Mouse (Mus musculus) neural tube, embryonic 12.5 days (tissue): ENCODE measurements around the gene Caly. TPM values are rescaled to one million over a fixed set of nuclear protein-coding genes. Genes with fewer than 3 reads are reported as not detected.

Source experiments
- ATAC-seq: fragments of 200-750 bp; cut with Nextera tagmentation; 2 replicates; pipeline ENCODE4 v1.8.0; 2017; ENCODE audit warnings: low read depth, mild to moderate bottlenecking, moderate TSS enrichment, moderate library complexity; ENCODE audit not compliant: low FRiP score
- H3K27ac ChIP-seq: fragments of 300-500 bp; sonication (generic); 2 replicates; pipeline ENCODE4 v1.5.1; 2016
- H3K27me3 ChIP-seq: fragments of 300-500 bp; sonication (generic); replicated peaks from 2 replicates; pipeline ENCODE4 v1.6.1; 2016; ENCODE audit warnings: mild to moderate bottlenecking
- H3K36me3 ChIP-seq: fragments of 300-500 bp; sonication (generic); 2 replicates; pipeline ENCODE4 v1.6.1; 2016; ENCODE audit warnings: mild to moderate bottlenecking
- H3K4me1 ChIP-seq: fragments of 300-500 bp; sonication (generic); 2 replicates; pipeline ENCODE4 v1.6.1; 2016
- H3K4me2 ChIP-seq: fragments of 300-500 bp; sonication (generic); replicated peaks from 2 replicates; pipeline ENCODE4 v1.6.1; 2016; ENCODE audit warnings: mild to moderate bottlenecking
- H3K4me3 ChIP-seq: fragments of 300-500 bp; sonication (generic); 2 replicates; pipeline ENCODE4 v1.5.1; 2016
- H3K9ac ChIP-seq: fragments of 300-500 bp; sonication (generic); 2 replicates; pipeline ENCODE4 v1.6.1; 2016; ENCODE audit warnings: mild to moderate bottlenecking
- H3K9me3 ChIP-seq: fragments of 300-500 bp; sonication (generic); 2 replicates; pipeline ENCODE4 v1.6.1; 2016; ENCODE audit warnings: mild to moderate bottlenecking
- whole genome bisulfite sequencing: fragments of 180-500 bp; shearing (Covaris S2); methylation state at CpG from one replicate; pipeline ENCODE4 v1.1.7; 2016; 5-methylcytosine and 5-hydroxymethylcytosine counted together
- polyA plus RNA-seq: library from polyadenylated mRNA; unstranded; fragments of >200 nt; fragmentation: Nextera tagmentation; extraction: Ambion mirVana; gene quantifications from 2 replicates; pipeline ENCODE4 v1.2.1, GENCODE M21; 2016

Gene Caly
- polyA plus RNA-seq, 1 experiment from 2014 or later, result 28.4 TPM

GRCm38 (mm10) chr7:140080503-140081156 is 1.7 kb downstream of the Caly start:
- H3K27me3 ChIP-seq, result peaks cover 11% of the 10 kb centered on the region
- 3% methylated on average over 24 of the region's 24 CpGs for WGBS
- ATAC-seq, result peak; percentile 81
- H3K9ac ChIP-seq, result peak overlapping the region; percentile 53
- H3K4me2 ChIP-seq, result peak overlapping the region; percentile 67
- H3K4me1 ChIP-seq, result peaks cover 24% of the 10 kb centered on the region
- H3K27ac ChIP-seq, result peak overlapping the region; percentile 43; the same call in 1 of the 2 replicates
- H3K9me3 ChIP-seq, result no peaks in the 10 kb centered on the region
- H3K4me3 ChIP-seq, result peak overlapping the region; percentile 23
- H3K36me3 ChIP-seq, result no peaks in the 10 kb centered on the region

DNA sequence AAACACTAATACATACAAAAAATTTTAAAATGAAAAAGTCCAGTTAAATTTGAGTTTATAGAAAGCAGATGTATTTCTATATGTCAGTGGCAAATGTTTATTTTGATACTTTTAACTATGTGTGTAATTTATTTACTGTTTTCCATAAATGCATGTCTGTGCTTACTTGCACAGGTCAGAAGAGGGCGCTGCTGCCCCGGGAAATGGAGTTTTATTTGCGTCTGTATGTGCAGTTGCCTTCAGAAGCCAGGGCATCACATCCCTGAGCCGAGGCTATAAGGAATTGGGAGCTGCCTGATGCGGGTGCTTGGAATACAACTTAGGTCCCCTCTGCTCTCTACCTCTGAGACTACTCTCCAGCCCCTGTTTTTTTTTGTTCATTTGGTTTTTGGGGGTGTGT is 3.6 kb downstream of the Caly start:
- ATAC-seq, result no peak
- Histone ChIP-seq H3K9me3 (no peaks in the 10 kb centered on the region), H3K4me2 (no peak overlapping the region), H3K4me3 (no peak overlapping the region), H3K27ac (no peak overlapping the region), H3K36me3 (no peaks in the 10 kb centered on the region), H3K4me1 (peaks cover 24% of the 10 kb centered on the region), H3K9ac (no peak overlapping the region), H3K27me3 (peaks cover 11% of the 10 kb centered on the region)
- 3% methylated on average over 5 of the region's 5 CpGs for WGBS

GRCm38 (mm10) chr7:140077698-140078097 is 4.7 kb downstream of the Caly start:
- Histone ChIP-seq H3K9ac (no peak overlapping the region), H3K27me3 (peaks cover 11% of the 10 kb centered on the region)
- 80% methylated on average over 6 of the region's 6 CpGs for WGBS

DNA sequence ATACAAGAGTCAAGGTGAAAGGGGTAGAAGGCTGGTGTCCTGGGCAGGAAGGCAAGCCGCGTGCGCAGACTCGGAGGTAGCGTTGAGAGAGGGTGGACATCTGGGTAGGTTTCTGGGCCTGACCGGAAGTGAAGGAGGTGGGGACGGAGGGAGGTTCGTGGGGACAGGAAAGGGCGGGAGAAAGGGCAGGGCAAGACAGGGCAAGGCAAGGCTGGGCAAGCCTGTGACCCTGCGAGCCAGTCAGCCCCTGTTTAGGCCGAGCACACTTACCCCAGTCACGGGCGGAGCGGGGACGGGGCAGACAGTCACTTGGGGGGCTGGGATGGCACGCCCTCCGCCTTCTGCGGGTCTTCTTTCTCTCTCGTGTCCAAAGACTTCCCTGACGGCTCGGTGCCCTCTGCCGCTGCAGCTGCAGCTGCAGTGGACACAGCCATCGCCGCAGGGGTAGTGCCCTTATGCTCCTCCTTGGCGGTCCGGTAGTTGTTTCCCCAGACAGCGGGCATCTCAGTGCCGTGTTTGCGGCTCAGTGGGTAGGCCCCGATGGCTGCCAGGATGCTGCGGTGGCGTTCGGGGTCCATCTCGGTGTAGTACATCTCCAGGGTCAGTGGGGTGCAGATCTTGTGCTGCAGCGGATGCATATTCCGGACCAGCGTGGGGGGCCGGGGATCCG is 12.2 kb downstream of the Caly start:
- 0 out of 2 replicates have a peak overlapping the region, but pooled peaks have one; percentile 33 for H3K9ac ChIP-seq
- no peak overlapping the region for H3K27ac ChIP-seq
- no peak overlapping the region for H3K4me3 ChIP-seq
- H3K27me3 ChIP-seq, result no peaks in the 10 kb centered on the region
- H3K4me2 ChIP-seq, result peak overlapping the region; percentile 44
- no peaks in the 10 kb centered on the region for H3K9me3 ChIP-seq
- ATAC-seq, result no peak
- 0 out of 2 replicates have a peak, but pooled peaks cover 6% of the 10 kb centered on the region for H3K4me1 ChIP-seq
- 33% methylated on average over 39 of the region's 39 CpGs for WGBS
- no peaks in the 10 kb centered on the region for H3K36me3 ChIP-seq

More at GRCm38 (mm10) chr7:140077698-140078097, 4.7 kb downstream of the Caly start:
- no peaks in the 10 kb centered on the region for H3K36me3 ChIP-seq
- peaks cover 24% of the 10 kb centered on the region for H3K4me1 ChIP-seq
- no peak overlapping the region for H3K4me3 ChIP-seq
- no peak overlapping the region for H3K4me2 ChIP-seq
- H3K9me3 ChIP-seq, result no peaks in the 10 kb centered on the region
- H3K27ac ChIP-seq, result no peak overlapping the region
- ATAC-seq, result no peak

GRCm38 (mm10) chr7:140067397-140067796 is 15.0 kb downstream of the Caly start:
- Histone ChIP-seq H3K9ac (no peak overlapping the region), H3K4me3 (no peak overlapping the region), H3K27me3 (no peaks in the 10 kb centered on the region; the same call in 1 of the 2 replicates), H3K27ac (no peak overlapping the region), H3K4me2 (no peak overlapping the region), H3K36me3 (no peaks in the 10 kb centered on the region), H3K4me1 (peaks cover 15% of the 10 kb centered on the region), H3K9me3 (no peaks in the 10 kb centered on the region)
- ATAC-seq, result no peak
- 68% methylated on average over 6 of the region's 6 CpGs for WGBS

DNA sequence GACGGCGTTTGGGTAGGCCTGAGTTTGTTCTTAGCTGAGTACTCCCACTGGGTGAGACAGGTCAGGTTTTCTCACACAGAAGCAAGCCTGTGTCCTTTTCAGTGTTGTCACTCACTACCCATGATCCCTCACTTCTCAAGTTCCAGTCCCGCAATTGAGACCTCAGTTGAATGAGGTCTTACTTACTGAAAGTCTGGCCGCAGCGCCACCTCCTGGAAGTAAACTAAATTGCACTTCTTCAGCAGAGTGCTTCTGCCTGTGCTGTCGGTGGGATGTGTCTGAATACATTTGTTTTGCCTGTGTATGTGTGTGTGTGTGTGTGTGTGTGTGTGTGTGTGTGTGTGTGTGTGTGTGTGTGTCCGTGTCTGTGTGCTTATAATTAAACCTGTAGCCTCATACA is 19.3 kb downstream of the Caly start:
- WGBS, result 17% methylated on average over 7 of the region's 7 CpGs
- H3K9me3 ChIP-seq, result no peaks in the 10 kb centered on the region
- peaks cover 5% of the 10 kb centered on the region; the same call in 1 of the 2 replicates for H3K27me3 ChIP-seq
- H3K4me3 ChIP-seq, result no peak overlapping the region
- no peak for ATAC-seq
- 0 out of 2 replicates have a peak overlapping the region, but pooled peaks have one; percentile 5 for H3K4me2 ChIP-seq
- no peak overlapping the region for H3K27ac ChIP-seq
- H3K36me3 ChIP-seq, result no peaks in the 10 kb centered on the region
- no peak overlapping the region for H3K9ac ChIP-seq
- H3K4me1 ChIP-seq, result peaks cover 51% of the 10 kb centered on the region

GRCm38 (mm10) chr7:140062307-140062706 is 20.0 kb downstream of the Caly start:
- Histone ChIP-seq H3K4me3 (no peak overlapping the region), H3K9ac (no peak overlapping the region), H3K4me1 (peaks cover 57% of the 10 kb centered on the region), H3K27ac (0 out of 2 replicates have a peak overlapping the region, but pooled peaks have one; percentile 74), H3K36me3 (no peaks in the 10 kb centered on the region), H3K27me3 (peaks cover 5% of the 10 kb centered on the region; the same call in 1 of the 2 replicates), H3K9me3 (no peaks in the 10 kb centered on the region), H3K4me2 (peak overlapping the region; percentile 60)
- 0 out of 2 replicates have a peak, but pooled peaks have one; percentile 10 for ATAC-seq
- WGBS, result 9% methylated on average over 11 of the region's 11 CpGs

GRCm38 (mm10) chr7:140061832-140062130 is 20.6 kb downstream of the Caly start:
- H3K9me3 ChIP-seq, result no peaks in the 10 kb centered on the region
- no peaks in the 10 kb centered on the region for H3K36me3 ChIP-seq
- H3K4me3 ChIP-seq, result peak overlapping the region; percentile 32; the same call in 1 of the 2 replicates
- peak overlapping the region; percentile 53 for H3K9ac ChIP-seq
- peaks cover 5% of the 10 kb centered on the region; the same call in 1 of the 2 replicates for H3K27me3 ChIP-seq
- peak overlapping the region; percentile 74; the same call in 1 of the 2 replicates for H3K27ac ChIP-seq
- peak overlapping the region; percentile 60 for H3K4me2 ChIP-seq
- peaks cover 61% of the 10 kb centered on the region for H3K4me1 ChIP-seq
- ATAC-seq, result peak; percentile 15; the same call in 1 of the 2 replicates
- WGBS, result under 1% methylated on average over 6 of the region's 6 CpGs

- Histone ChIP-seq H3K27ac (peak overlapping the region; percentile 74), H3K36me3 (no peaks in the 10 kb centered on the region), H3K4me3 (peak overlapping the region; percentile 32), H3K9ac (peak overlapping the region; percentile 53), H3K4me1 (peaks cover 67% of the 10 kb centered on the region), H3K9me3 (no peaks in the 10 kb centered on the region), H3K4me2 (peak overlapping the region; percentile 60), H3K27me3 (peaks cover 5% of the 10 kb centered on the region; the same call in 1 of the 2 replicates)
- peak; percentile 67 for ATAC-seq
- WGBS, result under 1% methylated on average over 47 of the region's 47 CpGs
These were observed 21.2 kb downstream of the Caly start for GRCm38 (mm10) chr7:140060936-140061831.

DNA sequence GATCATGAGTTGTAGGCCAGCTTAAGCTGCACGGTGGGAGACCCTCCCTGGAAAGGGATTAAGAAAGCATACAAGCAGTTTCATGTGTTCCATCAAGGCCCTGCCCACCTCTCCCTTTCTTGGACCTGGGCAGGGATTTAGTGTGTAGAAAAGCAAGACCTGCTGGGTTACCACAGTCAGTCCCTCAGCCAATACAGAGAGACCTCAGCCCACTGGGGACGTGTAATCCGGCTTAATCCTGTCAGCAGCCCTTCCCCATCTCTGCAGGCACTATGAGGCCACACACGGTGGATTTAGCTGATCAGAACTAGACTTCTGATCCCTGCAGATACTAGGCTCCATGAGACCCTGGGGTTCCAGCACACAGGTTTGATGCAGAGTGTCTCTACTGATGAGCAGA is 22.7 kb downstream of the Caly start:
- Histone ChIP-seq H3K27me3 (peaks cover 5% of the 10 kb centered on the region; the same call in 1 of the 2 replicates), H3K27ac (no peak overlapping the region; the same call in 1 of the 2 replicates)

GRCm38 (mm10) chr7:140058528-140058927 is 23.8 kb downstream of the Caly start:
- Histone ChIP-seq H3K4me2 (peak overlapping the region; percentile 73), H3K4me3 (peak overlapping the region; percentile 40; the same call in 1 of the 2 replicates), H3K9me3 (no peaks in the 10 kb centered on the region), H3K27ac (peak overlapping the region; percentile 96), H3K27me3 (0 out of 2 replicates have a peak, but pooled peaks cover 5% of the 10 kb centered on the region), H3K9ac (peak overlapping the region; percentile 68), H3K36me3 (no peaks in the 10 kb centered on the region), H3K4me1 (peaks cover 68% of the 10 kb centered on the region)
- peak; percentile 0; the same call in 1 of the 2 replicates for ATAC-seq
- 7% methylated on average over 7 of the region's 7 CpGs for WGBS

More for the DNA sequence above, 22.7 kb downstream of the Caly start:
- Histone ChIP-seq H3K9me3 (no peaks in the 10 kb centered on the region), H3K4me1 (peaks cover 68% of the 10 kb centered on the region), H3K4me3 (no peak overlapping the region), H3K36me3 (no peaks in the 10 kb centered on the region), H3K9ac (no peak overlapping the region), H3K4me2 (peak overlapping the region; percentile 60; the same call in 1 of the 2 replicates)
- ATAC-seq, result no peak
- WGBS, result 24% methylated on average over 4 of the region's 4 CpGs
